Mouse (Mus musculus) heart, embryonic 15.5 days (tissue): ENCODE results near the gene Il34. TPM values are rescaled to one million over a fixed set of nuclear protein-coding genes. Genes with fewer than 3 reads are reported as not detected.

Source experiments
- polyA plus RNA-seq: library from polyadenylated mRNA; unstranded; fragments of >200 nt; fragmentation: Nextera tagmentation; extraction: Ambion mirVana; gene quantifications from 2 replicates; pipeline ENCODE4 v1.2.1, GENCODE M21; 2015

The Il34 gene
- polyA plus RNA-seq, 1 experiment from 2014 or later, result 0.94 TPM

Other genes starting within 250 kb of the Il34 start
- gene Vac14, start 187.3 kb downstream of the Il34 start, polyA plus RNA-seq, result 12.6 and 17.5 TPM in 2 replicates
- 10.1 and 15.7 TPM in 2 replicates for gene Mtss1l, start 84.4 kb downstream of the Il34 start, polyA plus RNA-seq
- gene Cog4, start 40.7 kb upstream of the Il34 start, polyA plus RNA-seq, result 53.9 and 60.1 TPM in 2 replicates
- 65.1 and 85.4 TPM in 2 replicates for gene Sf3b3, start 40.9 kb upstream of the Il34 start, polyA plus RNA-seq
- gene Fuk, start 96.6 kb upstream of the Il34 start, polyA plus RNA-seq, result 4.8 and 7.1 TPM in 2 replicates
- 15.2 and 17.2 TPM in 2 replicates for gene St3gal2, start 114.0 kb upstream of the Il34 start, polyA plus RNA-seq
- gene Ddx19a, start 191.9 kb upstream of the Il34 start, polyA plus RNA-seq, result 8.6 and 12.5 TPM in 2 replicates
- gene Ddx19b, start 225.8 kb upstream of the Il34 start, polyA plus RNA-seq, result 3.3 and 4.1 TPM in 2 replicates
- 28.5 and 37.9 TPM in 2 replicates for gene Aars, start 227.2 kb upstream of the Il34 start, polyA plus RNA-seq